Mouse (Mus musculus) lung, adult 2 months (tissue): Measurements from ENCODE around the gene Nab2. TPM values are rescaled to one million over a fixed set of nuclear protein-coding genes. Genes with fewer than 3 reads are reported as not detected.

Experiments
- DNase-seq: peaks from one replicate; pipeline ENCODE4 v3.0.0; 2022
- H3K4me1 ChIP-seq: fragments of 200-500 bp; 2 replicates; pipeline ENCODE4 v1.6.1; 2011; ENCODE audit warnings: low read length; ENCODE audit not compliant: control insufficient read depth, insufficient read depth
- H3K4me3 ChIP-seq: fragments of 200-500 bp; replicated peaks from 2 replicates; pipeline ENCODE3; 2011; ENCODE audit warnings: low read depth, mild to moderate bottlenecking, control low read depth, low read length; ENCODE audit errors: extremely low read depth
- CTCF ChIP-seq: fragments of 200-500 bp; IDR thresholded peaks from 2 replicates; pipeline ENCODE4 v1.5.1; 2011; ENCODE audit warnings: mild to moderate bottlenecking, low read length, control low read depth; ENCODE audit not compliant: insufficient read depth
- POLR2A ChIP-seq: fragments of 200-500 bp; IDR thresholded peaks from 2 replicates; pipeline ENCODE4 v1.6.1; 2011; ENCODE audit warnings: low read depth, mild to moderate bottlenecking, control low read depth, low read length, borderline replicate concordance; ENCODE audit errors: extremely low read depth
- WGBS: fragments of 180-500 bp; shearing (Covaris S2); methylation state at CpG from one replicate; pipeline ENCODE4 v1.1.7; 2018; 5-methylcytosine and 5-hydroxymethylcytosine counted together
- polyA plus RNA-seq: library from polyadenylated mRNA; depleted of rRNA; stranded (reverse); fragments of >200 nt; gene quantifications from 2 replicates; pipeline ENCODE4 v1.2.3, GENCODE M21; 2012

Gene Nab2
- polyA plus RNA-seq, 1 experiment, result 32.8 TPM

GRCm38 (mm10) chr10:127675859-127676398 is 7.6 kb upstream of the Nab2 start:
- Histone ChIP-seq H3K4me1 (peaks cover 2% of the 10 kb centered on the region), H3K4me3 (no peak overlapping the region)
- WGBS, result 39% methylated on average over 5 of the region's 5 CpGs
- DNase-seq, result no peak
- TF ChIP-seq CTCF (no peak), POLR2A (no peak)

DNA sequence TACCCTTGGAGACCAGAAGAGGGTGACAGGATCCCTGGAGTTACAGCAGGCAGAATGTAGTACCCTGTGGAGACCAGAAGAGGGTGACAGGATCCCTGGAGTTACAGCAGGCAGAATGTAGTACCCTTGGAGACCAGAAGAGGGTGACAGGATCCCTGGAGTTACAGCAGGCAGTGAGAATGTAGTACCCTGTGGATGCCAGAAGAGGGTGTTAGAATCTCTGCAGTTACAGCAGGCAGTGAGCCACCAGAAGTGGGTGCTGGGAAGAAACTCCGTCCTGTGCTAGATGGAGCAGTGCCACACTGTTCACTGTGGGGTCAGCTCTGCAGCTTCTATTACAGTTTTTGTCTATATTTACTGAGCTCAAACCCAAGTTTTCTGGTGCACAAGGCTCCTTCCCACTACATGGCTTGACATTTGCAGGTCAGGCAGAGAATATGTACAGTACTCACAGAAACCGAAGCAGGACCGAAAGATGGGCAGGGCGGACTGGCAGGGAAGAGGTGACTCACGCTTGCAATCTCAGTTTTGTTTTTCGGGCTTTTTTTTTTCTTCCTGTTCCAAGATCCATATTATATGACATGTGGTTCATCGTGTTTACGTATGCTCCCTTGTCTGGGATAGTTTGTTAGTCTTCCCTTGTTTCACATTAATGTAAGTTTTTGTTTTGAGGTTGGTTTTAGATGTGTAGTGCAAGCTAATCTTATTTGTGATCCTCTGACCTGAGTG is 6.6 kb upstream of the Nab2 start:
- TF ChIP-seq POLR2A (no peak), CTCF (peak; percentile 81)
- WGBS, result 52% methylated on average over 8 of the region's 8 CpGs
- peaks cover 2% of the 10 kb centered on the region for H3K4me1 ChIP-seq
- peak; percentile 75 for DNase-seq
- H3K4me3 ChIP-seq, result peak overlapping the region; percentile 38

DNA sequence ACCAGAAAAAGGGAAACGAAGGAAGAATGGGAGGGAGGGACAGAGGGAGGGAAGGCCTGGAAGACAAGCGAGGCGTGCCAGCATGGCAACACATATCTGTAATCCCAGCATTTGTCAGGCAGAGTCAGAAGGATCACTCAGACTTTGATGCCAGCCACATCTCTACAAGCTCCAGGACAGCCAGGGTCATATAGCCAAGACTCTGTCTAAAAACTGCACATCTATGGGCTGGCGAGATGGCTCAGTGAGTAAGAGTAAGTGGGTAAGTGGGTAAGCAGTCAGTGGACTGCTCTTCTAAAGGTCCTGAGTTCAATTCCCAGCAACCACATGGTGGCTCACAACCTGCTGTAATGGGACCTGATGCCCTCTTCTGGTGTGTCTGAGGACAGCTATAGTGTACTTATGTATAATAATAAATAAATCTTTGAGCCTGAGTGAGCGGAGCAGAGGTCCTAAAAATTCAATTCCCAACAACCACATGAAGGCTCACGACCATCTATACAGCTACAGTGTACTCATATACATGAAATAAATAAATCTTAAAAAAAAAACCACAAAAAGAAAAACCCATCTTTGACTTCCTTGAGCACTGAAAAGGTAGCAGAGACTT is 5.8 kb upstream of the Nab2 start:
- H3K4me3 ChIP-seq, result no peak overlapping the region
- no peak for DNase-seq
- WGBS, result 88% methylated on average over 6 of the region's 6 CpGs
- peaks cover 5% of the 10 kb centered on the region for H3K4me1 ChIP-seq
- TF ChIP-seq CTCF (no peak), POLR2A (no peak)

DNA sequence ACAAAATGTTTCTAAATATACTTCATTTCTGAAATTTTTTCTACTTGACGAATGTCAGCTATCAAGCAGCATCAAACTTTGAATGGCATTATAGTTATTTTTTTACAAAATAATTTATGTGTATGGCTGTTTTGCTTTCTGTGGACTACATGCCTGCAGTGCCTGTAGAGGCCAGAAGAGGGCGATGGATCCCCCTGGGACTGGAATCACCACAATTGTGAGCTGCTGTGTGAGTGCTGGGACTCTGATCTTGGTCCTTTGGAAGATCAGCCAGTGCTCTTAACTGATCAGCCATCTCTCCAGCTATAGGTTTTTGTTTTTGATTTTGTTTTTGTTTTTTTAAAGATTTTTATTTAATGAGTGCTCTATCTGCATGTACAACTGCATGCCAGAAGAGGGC is 2.9 kb upstream of the Nab2 start:
- Histone ChIP-seq H3K4me3 (no peak overlapping the region), H3K4me1 (peaks cover 8% of the 10 kb centered on the region)
- no peak for DNase-seq
- WGBS, result 37% methylated on average over 2 of the region's 2 CpGs
- TF ChIP-seq CTCF (peak; percentile 65), POLR2A (no peak)

- DNase-seq, result no peak
- H3K4me1 ChIP-seq, result peaks cover 10% of the 10 kb centered on the region
- WGBS, result 69% methylated on average over 2 of the region's 2 CpGs
- TF ChIP-seq POLR2A (no peak), CTCF (no peak)
- H3K4me3 ChIP-seq, result no peak overlapping the region
Measured at GRCm38 (mm10) chr10:127670185-127670584, 1.8 kb upstream of the Nab2 start.

DNA sequence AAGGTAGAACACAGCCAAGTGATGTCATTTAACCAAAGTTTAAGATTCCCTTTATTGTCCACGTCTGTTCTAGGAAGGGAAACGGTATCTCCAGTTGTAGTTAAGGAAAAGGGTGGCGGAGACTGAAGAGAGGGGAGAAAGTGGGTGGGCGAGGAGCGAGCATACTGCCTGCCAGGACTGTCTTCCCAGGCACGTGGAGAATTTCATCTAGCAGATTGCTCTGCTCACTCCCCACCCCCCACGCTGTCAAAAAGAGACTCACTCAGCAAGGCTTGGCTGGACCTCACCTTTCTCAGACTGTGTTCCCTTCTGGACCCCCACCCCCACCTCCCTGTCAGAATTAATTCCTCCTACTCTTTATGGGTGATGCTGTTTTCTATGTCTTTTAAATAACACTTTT is 802 bp upstream of the Nab2 start:
- 22% methylated on average over 7 of the region's 7 CpGs for WGBS
- Histone ChIP-seq H3K4me1 (peaks cover 17% of the 10 kb centered on the region), H3K4me3 (no peak overlapping the region)
- TF ChIP-seq POLR2A, result no peak
- TF ChIP-seq CTCF, result no peak
- DNase-seq, result no peak

DNA sequence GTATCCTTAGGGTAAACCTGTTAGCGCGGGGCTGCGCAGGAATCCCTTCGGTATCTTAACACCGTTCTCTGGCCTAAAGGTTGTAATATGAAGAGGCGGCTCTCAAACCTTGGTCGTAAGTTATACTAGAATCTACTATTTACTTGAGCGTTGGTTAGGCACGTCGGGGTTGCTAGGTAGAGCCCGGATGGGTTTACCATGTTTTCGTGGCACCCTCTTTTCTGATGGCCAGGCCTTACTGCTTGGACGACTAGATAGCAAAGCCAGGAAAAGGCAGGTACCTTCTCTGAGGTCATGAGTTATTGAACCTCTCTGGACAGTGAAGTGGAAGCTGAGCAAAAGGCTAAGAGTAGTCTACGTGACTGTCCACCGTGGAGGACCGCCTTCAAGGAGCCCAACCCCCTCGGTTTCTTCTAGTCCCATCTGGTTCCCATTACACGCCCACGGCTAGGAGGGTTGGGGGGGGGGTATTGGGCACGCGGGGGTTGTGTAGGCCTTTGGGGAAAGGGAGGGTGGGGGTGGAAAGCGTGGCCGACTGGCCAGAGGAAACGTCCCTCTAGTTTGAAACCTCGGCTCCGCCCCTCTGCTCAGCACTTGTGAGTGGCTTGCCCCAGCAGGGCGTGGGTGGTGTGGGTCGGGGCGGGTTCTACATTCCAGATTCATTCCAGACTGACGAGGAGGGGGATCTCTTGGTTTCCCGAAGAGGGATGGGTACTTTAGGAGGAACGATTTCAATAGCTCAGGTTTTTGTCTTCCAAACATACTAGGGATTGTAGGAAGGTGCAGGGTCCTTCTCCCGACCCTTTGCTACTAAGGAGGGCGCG is 887 bp downstream of the Nab2 start:
- DNase-seq, result peak; percentile 84
- Histone ChIP-seq H3K4me1 (peaks cover 22% of the 10 kb centered on the region), H3K4me3 (peak overlapping the region; percentile 69)
- TF ChIP-seq CTCF, result no peak
- TF ChIP-seq POLR2A, result peak; percentile 61; the same call in 1 of the 2 replicates
- under 1% methylated on average over 35 of the region's 35 CpGs for WGBS

GRCm38 (mm10) chr10:127666501-127667268 is 1.7 kb downstream of the Nab2 start, which contains the start of gene Nemp1:
Gene Nemp1 (plus strand): TSS chr10:127666901.
- Histone ChIP-seq H3K4me3 (peak within 1 kb of the TSS; percentile 90), H3K4me1 (peaks cover 26% of the 10 kb centered on the region)
- TF ChIP-seq POLR2A (peak; percentile 87), CTCF (no peak)
- DNase-seq, result peak; percentile 83
- WGBS, result under 1% methylated on average over 65 of the region's 73 CpGs
